Mouse (Mus musculus): Measurements from ENCODE around the gene Als2cr12. TPM values are rescaled to one million over a fixed set of nuclear protein-coding genes. Genes with fewer than 3 reads are reported as not detected.
"Not testable (repeated sequence)": the region's sequence is repeated elsewhere in the genome, so short reads cannot be mapped to it uniquely, and the experiment has no call there.

Als2cr12 gene
- polyA plus RNA-seq, 1 experiment from 2014 or later, result not detected

DNA sequence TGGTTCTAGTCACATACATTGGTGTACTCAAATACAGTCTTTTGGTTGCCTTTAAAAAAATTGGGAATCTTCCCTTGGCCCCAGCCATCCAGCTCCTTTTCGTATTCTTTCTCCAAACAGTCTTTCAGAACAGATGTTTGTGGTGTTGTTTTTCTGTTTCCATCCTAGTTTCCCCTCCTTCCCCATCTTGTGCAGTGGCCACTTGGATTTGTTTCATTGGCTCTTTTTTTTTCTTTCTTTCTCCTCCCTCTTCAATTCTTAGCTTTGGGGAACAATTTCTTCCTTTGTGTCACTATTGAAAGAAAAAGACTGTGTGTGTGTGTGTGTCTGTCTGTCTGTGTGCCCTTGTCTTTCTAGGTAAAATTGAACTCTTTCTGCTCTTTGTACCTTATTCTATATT lies 18.6 kb upstream of the Als2cr12 start:
- ATAC-seq (replicated peaks; ENCODE audit: extremely low read depth, insufficient read depth, low FRiP score), result no peak
- no peaks in the 10 kb centered on the region for H3K27me3 ChIP-seq (ENCODE audit: control insufficient read depth, insufficient read depth, low read length)

DNA sequence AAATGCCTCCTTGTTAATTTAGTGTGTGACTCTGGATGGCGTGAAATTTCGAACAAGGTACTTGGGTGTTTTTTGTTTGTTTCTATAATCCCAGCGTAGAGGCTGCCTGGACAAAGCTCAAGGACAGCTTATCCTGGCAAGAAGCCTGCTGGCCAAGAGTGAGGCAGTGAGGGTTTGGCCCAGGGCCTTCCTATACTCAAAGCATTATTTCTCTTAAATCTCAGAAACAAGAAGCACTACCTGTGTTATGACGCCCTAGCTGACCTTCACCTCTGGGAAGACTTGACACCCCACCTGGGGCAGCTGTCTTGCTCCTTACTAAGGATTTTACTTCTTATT lies 18.1 kb upstream of the Als2cr12 start:
- no peak for ATAC-seq (replicated peaks; ENCODE audit: extremely low read depth, insufficient read depth, low FRiP score)
- peaks cover 16% of the 10 kb centered on the region for H3K36me3 ChIP-seq (ENCODE audit: control insufficient read depth, insufficient read depth)
- peaks cover 25% of the 10 kb centered on the region for H3K4me1 ChIP-seq (ENCODE audit: control insufficient read depth, insufficient read depth, low read length)
- peak overlapping the region; percentile 67 for H3K4me2 ChIP-seq (ENCODE audit: low read depth, low read length)
- H3K27me3 ChIP-seq (ENCODE audit: control insufficient read depth, insufficient read depth, low read length), result no peaks in the 10 kb centered on the region
- H3K9ac ChIP-seq (ENCODE audit: low read length), result peak overlapping the region; percentile 95
- peak overlapping the region; percentile 100 for H3K27ac ChIP-seq (ENCODE audit: low read length)
- H3K9me3 ChIP-seq (replicated peaks; ENCODE audit: control insufficient read depth, low read length), result no peaks in the 10 kb centered on the region
- 26% methylated on average over 4 of the region's 4 CpGs for WGBS
- peak overlapping the region; percentile 87 for H3K4me3 ChIP-seq (ENCODE audit: low read length)

More for the DNA sequence above, 18.6 kb upstream of the Als2cr12 start:
- Histone ChIP-seq H3K4me2 (ENCODE audit: low read depth, low read length) (peak overlapping the region; percentile 67), H3K9ac (ENCODE audit: low read length) (peak overlapping the region; percentile 95), H3K4me3 (ENCODE audit: low read length) (peak overlapping the region; percentile 87), H3K4me1 (ENCODE audit: control insufficient read depth, insufficient read depth, low read length) (peaks cover 28% of the 10 kb centered on the region), H3K9me3 (replicated peaks; ENCODE audit: control insufficient read depth, low read length) (no peaks in the 10 kb centered on the region), H3K27ac (ENCODE audit: low read length) (peak overlapping the region; percentile 100), H3K36me3 (ENCODE audit: control insufficient read depth, insufficient read depth) (peaks cover 16% of the 10 kb centered on the region)
- 42% methylated on average over 1 of the region's 1 CpGs for WGBS

DNA sequence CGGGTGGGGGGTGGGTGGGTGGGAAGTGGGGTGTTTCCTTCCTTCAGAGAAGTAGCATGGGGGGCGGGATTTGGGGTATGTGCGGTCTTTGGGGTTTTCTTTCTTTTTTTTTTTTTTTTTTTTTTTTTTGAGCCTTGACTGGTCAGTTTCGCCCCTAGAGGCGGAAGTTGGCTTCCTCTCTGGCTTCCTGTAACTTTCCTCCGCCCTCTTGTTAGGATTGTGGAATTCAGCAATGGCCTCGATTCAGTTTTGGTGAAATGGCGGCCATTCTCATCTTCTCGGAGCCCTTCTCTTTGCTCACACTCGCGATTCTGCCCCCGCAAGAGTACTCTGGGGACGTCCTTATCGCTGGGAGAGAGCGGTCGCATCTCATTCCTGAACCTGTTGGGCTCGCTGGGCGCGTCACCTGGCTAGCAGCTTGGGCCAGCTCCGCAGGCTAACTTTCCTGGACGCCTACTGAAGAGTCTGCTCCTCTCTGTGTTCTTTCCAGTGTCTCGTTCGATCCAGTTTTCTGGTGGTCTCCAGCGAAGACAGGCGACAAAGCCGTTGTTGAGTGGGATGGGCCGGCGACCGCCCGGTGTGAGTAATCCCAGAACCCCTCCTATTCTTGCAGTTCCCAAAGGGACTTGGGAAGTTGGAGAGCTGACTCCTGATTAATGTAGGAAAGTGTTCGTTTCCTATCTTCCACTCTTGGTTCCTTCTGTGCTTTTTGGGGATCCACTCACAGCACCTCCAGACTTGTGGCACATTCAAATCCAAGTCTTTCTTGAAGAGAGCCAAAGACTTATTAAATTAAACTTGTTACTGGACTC lies 17.5 kb upstream of the Als2cr12 start:
- no peaks in the 10 kb centered on the region for H3K27me3 ChIP-seq (ENCODE audit: control insufficient read depth, insufficient read depth, low read length)

DNA sequence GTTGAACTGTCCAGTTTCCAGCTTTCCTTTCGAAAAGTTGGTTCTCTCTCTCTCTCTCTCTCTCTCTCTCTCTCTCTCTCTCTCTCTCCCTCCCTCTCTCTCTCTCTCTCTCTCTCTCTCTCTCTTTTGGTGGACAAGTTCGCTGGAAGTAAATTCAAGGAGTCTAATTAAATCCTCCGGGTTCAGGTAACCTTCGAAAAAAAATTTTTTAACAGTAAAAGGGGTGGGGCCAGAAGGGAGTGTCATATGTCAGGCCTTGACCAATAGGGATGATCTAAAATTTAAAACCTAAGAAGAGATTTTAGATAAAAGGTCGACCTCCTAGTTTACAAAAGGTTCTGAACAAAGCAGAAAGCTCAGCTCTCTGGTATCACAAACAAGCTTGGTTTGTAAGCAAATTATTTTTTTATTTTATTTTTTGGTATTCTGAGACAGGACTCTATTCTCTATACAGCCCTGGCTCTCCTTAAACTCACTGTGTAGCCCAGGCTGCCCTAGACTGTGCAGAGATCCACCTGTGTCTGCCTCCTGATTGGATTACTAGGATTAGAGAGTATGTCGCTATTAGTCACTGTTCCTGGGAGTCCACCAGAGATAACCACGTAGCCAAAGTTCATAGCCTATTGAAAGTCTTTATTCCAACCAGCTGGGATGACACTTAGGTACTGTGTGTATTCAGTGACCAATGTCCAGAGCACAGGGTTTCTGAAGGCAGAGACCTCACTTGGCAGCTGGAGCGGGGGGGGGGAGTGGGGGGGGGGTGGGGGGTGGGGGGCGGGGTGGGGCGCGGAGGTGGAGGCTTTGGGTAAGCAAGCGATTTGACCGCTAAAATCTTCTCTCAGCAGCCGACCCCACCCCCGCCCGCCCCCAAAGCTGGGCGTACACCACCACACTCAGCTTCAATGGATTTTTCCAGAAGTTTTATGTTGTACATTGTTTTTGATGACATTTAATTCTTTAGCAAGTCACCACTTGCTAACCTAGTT lies 16.6 kb upstream of the Als2cr12 start:
- peak overlapping the region; percentile 100 for H3K27ac ChIP-seq (ENCODE audit: low read length)
- peak overlapping the region; percentile 67 for H3K4me2 ChIP-seq (ENCODE audit: low read depth, low read length)
- under 1% methylated on average over 17 of the region's 17 CpGs for WGBS
- no peaks in the 10 kb centered on the region for H3K9me3 ChIP-seq (replicated peaks; ENCODE audit: control insufficient read depth, low read length)
- peaks cover 13% of the 10 kb centered on the region for H3K36me3 ChIP-seq (ENCODE audit: control insufficient read depth, insufficient read depth)
- ATAC-seq (replicated peaks; ENCODE audit: extremely low read depth, insufficient read depth, low FRiP score), result peak; percentile 74
- peak overlapping the region; percentile 95 for H3K9ac ChIP-seq (ENCODE audit: low read length)
- H3K4me3 ChIP-seq (ENCODE audit: low read length), result peak overlapping the region; percentile 87
- H3K4me1 ChIP-seq (ENCODE audit: control insufficient read depth, insufficient read depth, low read length), result peaks cover 25% of the 10 kb centered on the region
- H3K27me3 ChIP-seq (ENCODE audit: control insufficient read depth, insufficient read depth, low read length), result no peaks in the 10 kb centered on the region

More for the DNA sequence above, 17.5 kb upstream of the Als2cr12 start:
- Histone ChIP-seq H3K27ac (ENCODE audit: low read length) (peak overlapping the region; percentile 100), H3K36me3 (ENCODE audit: control insufficient read depth, insufficient read depth) (peaks cover 16% of the 10 kb centered on the region), H3K4me3 (ENCODE audit: low read length) (peak overlapping the region; percentile 87), H3K4me1 (ENCODE audit: control insufficient read depth, insufficient read depth, low read length) (peaks cover 25% of the 10 kb centered on the region), H3K9ac (ENCODE audit: low read length) (peak overlapping the region; percentile 95), H3K9me3 (replicated peaks; ENCODE audit: control insufficient read depth, low read length) (no peaks in the 10 kb centered on the region), H3K4me2 (ENCODE audit: low read depth, low read length) (peak overlapping the region; percentile 67)
- peak; percentile 3; the same call in 1 of the 2 replicates for ATAC-seq (replicated peaks; ENCODE audit: extremely low read depth, insufficient read depth, low FRiP score)
- 5% methylated on average over 31 of the region's 31 CpGs for WGBS

DNA sequence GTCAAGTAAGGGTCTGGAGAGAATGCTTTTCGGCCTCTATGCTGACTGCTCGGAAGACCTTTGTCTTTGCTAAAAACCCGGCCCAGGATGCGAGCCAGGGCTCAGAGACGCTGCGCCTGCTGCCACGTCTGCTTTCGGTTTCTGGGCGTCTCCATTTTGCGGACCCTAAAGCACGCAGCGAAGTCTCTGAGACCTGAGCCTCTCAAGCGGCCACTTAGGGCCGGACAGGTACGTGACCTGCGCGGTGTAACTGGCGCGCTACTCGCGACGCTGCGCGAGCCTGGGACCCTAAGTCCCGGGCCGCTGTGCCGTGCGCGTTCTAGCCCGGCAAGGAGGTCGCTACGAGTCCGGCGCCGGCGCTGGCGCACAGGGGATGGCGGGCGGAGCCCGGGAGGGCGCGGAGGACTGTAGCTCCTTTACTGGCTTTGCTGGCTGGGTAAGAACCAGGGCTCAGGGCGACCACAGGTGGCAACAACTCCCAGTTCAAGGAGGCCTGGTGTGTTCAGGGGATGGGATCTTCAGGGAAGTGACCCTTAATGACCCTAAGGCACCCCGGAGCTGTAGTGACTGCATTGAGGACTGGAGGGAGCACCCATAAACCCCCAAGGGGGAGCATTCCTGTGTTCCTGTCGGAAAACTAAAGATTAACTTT lies 15.7 kb upstream of the Als2cr12 start, which contains the start of gene Cflar:
Cflar (plus strand) TSS at position 144 of the 652 bp plus-strand sequence.
- WGBS, result under 1% methylated on average over 44 of the region's 45 CpGs
- H3K4me3 ChIP-seq (ENCODE audit: low read length), result peak within 1 kb of the TSS; percentile 87
- H3K9ac ChIP-seq (ENCODE audit: low read length), result peak within 1 kb of the TSS; percentile 95
- peak; percentile 59 for ATAC-seq (replicated peaks; ENCODE audit: extremely low read depth, insufficient read depth, low FRiP score)
- peak within 1 kb of the TSS; percentile 100 for H3K27ac ChIP-seq (ENCODE audit: low read length)
- H3K27me3 ChIP-seq (ENCODE audit: control insufficient read depth, insufficient read depth, low read length), result no peaks in the 10 kb centered on the region
- H3K4me1 ChIP-seq (ENCODE audit: control insufficient read depth, insufficient read depth, low read length), result peaks cover 22% of the 10 kb centered on the region
- no peaks in the 10 kb centered on the region for H3K9me3 ChIP-seq (replicated peaks; ENCODE audit: control insufficient read depth, low read length)
- peaks cover 13% of the 10 kb centered on the region for H3K36me3 ChIP-seq (ENCODE audit: control insufficient read depth, insufficient read depth)
- peak within 1 kb of the TSS; percentile 67 for H3K4me2 ChIP-seq (ENCODE audit: low read depth, low read length)

DNA sequence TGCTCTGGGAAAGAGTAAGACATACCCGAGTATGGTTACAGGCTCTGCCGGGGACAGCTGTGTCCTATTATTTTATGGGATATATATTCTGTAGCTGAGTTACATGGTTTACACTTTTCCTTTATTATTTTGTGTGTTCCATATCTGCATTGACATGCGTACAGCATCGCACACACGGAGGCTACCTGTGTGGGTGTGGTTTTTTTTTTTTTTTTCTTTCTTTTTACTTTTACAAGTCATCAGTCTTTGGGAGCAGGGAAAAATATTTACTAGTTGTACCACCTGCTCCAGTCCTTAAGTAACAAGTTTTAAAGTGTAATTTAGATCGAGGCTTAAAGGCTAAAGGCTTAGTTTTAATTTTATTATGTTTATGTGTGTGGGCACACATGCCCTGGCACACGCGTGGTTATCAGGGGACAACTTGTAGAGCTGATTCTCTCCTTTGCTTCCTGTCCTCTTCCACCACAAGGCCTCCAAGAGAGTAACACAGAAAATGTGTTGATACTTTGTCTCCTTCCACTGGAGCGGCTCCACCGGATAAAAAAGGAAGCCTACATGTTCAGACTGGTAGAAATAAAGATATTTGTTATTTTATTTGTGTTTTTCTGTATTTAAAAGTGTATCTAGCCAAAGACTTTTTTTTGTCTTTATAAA lies 15.0 kb upstream of the Als2cr12 start:
- WGBS, result 42% methylated on average over 10 of the region's 10 CpGs
- ATAC-seq (replicated peaks; ENCODE audit: extremely low read depth, insufficient read depth, low FRiP score), result no peak
- Histone ChIP-seq H3K36me3 (ENCODE audit: control insufficient read depth, insufficient read depth) (peaks cover 9% of the 10 kb centered on the region), H3K9me3 (replicated peaks; ENCODE audit: control insufficient read depth, low read length) (no peaks in the 10 kb centered on the region), H3K27ac (ENCODE audit: low read length) (peak overlapping the region; percentile 100), H3K4me2 (ENCODE audit: low read depth, low read length) (peak overlapping the region; percentile 67), H3K4me3 (ENCODE audit: low read length) (peak overlapping the region; percentile 87), H3K27me3 (ENCODE audit: control insufficient read depth, insufficient read depth, low read length) (no peaks in the 10 kb centered on the region), H3K9ac (ENCODE audit: low read length) (peak overlapping the region; percentile 95), H3K4me1 (ENCODE audit: control insufficient read depth, insufficient read depth, low read length) (peaks cover 15% of the 10 kb centered on the region)

DNA sequence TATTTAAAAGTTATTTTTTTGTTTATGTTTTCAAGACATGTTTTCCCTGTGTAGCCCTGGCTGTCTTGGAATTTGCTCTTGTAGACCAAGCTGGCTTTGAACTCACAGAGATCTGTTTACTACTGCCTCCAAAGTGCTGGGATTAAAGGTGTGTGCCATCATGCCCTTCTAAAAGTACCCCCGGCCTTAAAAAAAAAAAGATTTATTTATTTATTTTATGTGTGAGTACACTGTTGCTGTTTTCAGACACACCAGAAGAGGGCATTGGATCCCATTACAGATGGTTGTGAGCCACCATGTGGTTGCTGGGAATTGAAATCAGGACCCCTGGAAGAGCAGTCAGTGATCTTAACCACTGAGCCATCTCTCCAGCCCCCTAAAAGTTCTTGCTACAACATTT lies 14.3 kb upstream of the Als2cr12 start:
- not testable (repeated sequence) for H3K9me3 ChIP-seq (replicated peaks; ENCODE audit: control insufficient read depth, low read length); ATAC-seq (replicated peaks; ENCODE audit: extremely low read depth, insufficient read depth, low FRiP score); H3K4me3 ChIP-seq (ENCODE audit: low read length); H3K27ac ChIP-seq (ENCODE audit: low read length); H3K4me1 ChIP-seq (ENCODE audit: control insufficient read depth, insufficient read depth, low read length); H3K36me3 ChIP-seq (ENCODE audit: control insufficient read depth, insufficient read depth); H3K4me2 ChIP-seq (ENCODE audit: low read depth, low read length); H3K9ac ChIP-seq (ENCODE audit: low read length); H3K27me3 ChIP-seq (ENCODE audit: control insufficient read depth, insufficient read depth, low read length)
- WGBS, result 87% methylated on average over 1 of the region's 1 CpGs

DNA sequence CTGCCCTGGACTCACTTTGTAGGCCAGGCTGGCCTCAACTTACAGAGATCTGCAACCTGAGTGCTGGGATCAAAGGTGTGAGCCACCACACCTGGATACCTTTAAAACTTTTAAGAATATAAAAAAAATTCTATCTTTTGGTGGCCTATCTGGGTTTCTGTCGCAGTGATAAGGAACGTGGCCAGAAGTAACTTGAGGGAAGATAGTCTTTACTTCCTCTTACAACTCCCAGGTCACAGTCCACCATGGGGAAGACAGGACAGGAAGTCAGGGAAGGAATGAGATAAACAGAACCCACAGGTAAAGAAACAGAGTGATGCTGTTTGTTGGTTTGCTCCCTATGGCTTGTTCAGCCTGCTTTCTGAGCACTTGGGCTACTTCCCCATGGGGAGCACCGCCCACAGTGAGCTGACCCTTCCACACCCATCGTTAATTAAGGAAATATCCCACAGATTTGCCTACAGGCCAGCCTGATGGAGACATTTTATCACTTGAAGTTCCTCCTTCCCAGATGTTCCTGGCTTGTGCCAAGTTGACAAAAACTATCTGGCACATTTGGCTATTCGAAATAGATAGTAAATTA lies 4.9 kb upstream of the Als2cr12 start:
- 65% methylated on average over 4 of the region's 5 CpGs for WGBS
- H3K4me3 ChIP-seq (ENCODE audit: low read length); ATAC-seq (replicated peaks; ENCODE audit: extremely low read depth, insufficient read depth, low FRiP score); H3K9me3 ChIP-seq (replicated peaks; ENCODE audit: control insufficient read depth, low read length); H3K4me1 ChIP-seq (ENCODE audit: control insufficient read depth, insufficient read depth, low read length); H3K27ac ChIP-seq (ENCODE audit: low read length); H3K9ac ChIP-seq (ENCODE audit: low read length); H3K4me2 ChIP-seq (ENCODE audit: low read depth, low read length); H3K27me3 ChIP-seq (ENCODE audit: control insufficient read depth, insufficient read depth, low read length); H3K36me3 ChIP-seq (ENCODE audit: control insufficient read depth, insufficient read depth): not testable (repeated sequence)

Data from heart, embryonic 16.5 days (tissue).